Mouse (Mus musculus): Measurements from ENCODE around the gene Esrrb. TPM values are rescaled to one million over a fixed set of nuclear protein-coding genes. Genes with fewer than 3 reads are reported as not detected.
A peak's percentile ranks its signal among the peaks of the same experiment; 100 is the strongest.

Gene Esrrb
- polyA plus RNA-seq, 1 experiment from 2014 or later = 0.21 TPM

DNA sequence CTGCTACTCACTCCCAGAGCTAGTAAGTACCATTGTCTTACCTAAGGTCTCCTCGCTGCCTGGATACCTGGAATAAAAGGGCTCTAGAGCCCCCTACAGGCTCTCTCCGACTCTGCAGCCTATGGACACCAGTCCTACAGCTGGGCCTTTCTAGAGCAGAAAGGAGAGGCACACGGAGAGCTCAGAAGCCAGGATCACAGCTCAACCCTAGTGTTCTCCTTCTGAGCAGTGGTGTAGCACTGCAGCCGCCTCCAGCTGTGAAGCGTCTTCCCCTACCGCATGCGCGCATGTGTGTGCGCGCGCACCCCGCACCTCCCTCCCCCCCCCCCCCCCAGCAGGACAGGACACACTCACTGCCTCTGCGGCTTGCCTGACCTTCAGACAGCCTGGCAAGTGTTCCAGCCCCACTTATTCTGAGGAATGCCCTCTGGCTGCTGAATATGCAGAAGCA, 72.5 kb downstream of the Esrrb start:
- H3K4me2 ChIP-seq (ENCODE audit: low read depth, low read length) = peak overlapping the region; percentile 40; the same call in 1 of the 2 replicates
- H3K36me3 ChIP-seq (ENCODE audit: control insufficient read depth, insufficient read depth, low read length) = no peaks in the 10 kb centered on the region
- H3K27ac ChIP-seq (ENCODE audit: low read length) = no peak overlapping the region
- H3K4me3 ChIP-seq (ENCODE audit: low read length) = no peak overlapping the region
- H3K9me3 ChIP-seq (ENCODE audit: control insufficient read depth, low read length) = no peaks in the 10 kb centered on the region
- no peaks in the 10 kb centered on the region for H3K4me1 ChIP-seq (replicated peaks; ENCODE audit: control insufficient read depth, insufficient read depth, low read length)
- no peaks in the 10 kb centered on the region for H3K27me3 ChIP-seq (ENCODE audit: control insufficient read depth, insufficient read depth, low read depth, low read length)
- no peak overlapping the region for H3K9ac ChIP-seq (ENCODE audit: low read length)
- ATAC-seq (ENCODE audit: low read depth) = peak; percentile 52; the same call in 1 of the 2 replicates
- WGBS = 2% methylated on average over 6 of the region's 13 CpGs

DNA sequence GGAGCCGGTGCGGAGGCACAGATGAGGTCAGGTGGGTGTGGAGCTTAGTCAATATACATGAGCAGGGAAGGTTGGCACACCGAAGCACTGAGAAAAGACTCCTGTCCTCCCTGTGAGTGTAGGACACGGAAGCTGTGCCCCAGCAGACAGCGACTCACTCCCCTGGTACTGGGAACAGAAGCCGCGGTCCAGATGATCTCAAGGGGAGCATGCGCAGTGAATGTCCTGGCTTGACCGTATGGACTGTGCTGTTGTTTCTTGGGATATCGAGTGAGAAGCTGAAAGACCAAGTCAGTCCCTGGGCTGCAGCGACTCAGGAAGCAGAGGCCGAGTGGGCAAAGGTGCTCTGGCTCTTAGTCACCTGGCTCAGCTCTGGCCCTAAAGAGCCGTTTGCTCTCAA, 74.7 kb downstream of the Esrrb start:
- Histone ChIP-seq H3K9ac (ENCODE audit: low read length) (no peak overlapping the region), H3K9me3 (ENCODE audit: control insufficient read depth, low read length) (no peaks in the 10 kb centered on the region), H3K36me3 (ENCODE audit: control insufficient read depth, insufficient read depth, low read length) (no peaks in the 10 kb centered on the region), H3K4me3 (ENCODE audit: low read length) (no peak overlapping the region), H3K27ac (ENCODE audit: low read length) (no peak overlapping the region), H3K4me1 (replicated peaks; ENCODE audit: control insufficient read depth, insufficient read depth, low read length) (no peaks in the 10 kb centered on the region), H3K27me3 (ENCODE audit: control insufficient read depth, insufficient read depth, low read depth, low read length) (no peaks in the 10 kb centered on the region), H3K4me2 (ENCODE audit: low read depth, low read length) (no peak overlapping the region)
- 80% methylated on average over 13 of the region's 13 CpGs for whole genome bisulfite sequencing
- no peak for ATAC-seq (ENCODE audit: low read depth)

GRCm38 (mm10) chr12:86450848-86451247, 89.9 kb downstream of the Esrrb start:
- Histone ChIP-seq H3K9me3 (ENCODE audit: control insufficient read depth, low read length) (no peaks in the 10 kb centered on the region), H3K9ac (ENCODE audit: low read length) (no peak overlapping the region), H3K27me3 (ENCODE audit: control insufficient read depth, insufficient read depth, low read depth, low read length) (no peaks in the 10 kb centered on the region), H3K4me3 (ENCODE audit: low read length) (no peak overlapping the region), H3K36me3 (ENCODE audit: control insufficient read depth, insufficient read depth, low read length) (no peaks in the 10 kb centered on the region), H3K27ac (ENCODE audit: low read length) (no peak overlapping the region), H3K4me2 (ENCODE audit: low read depth, low read length) (no peak overlapping the region), H3K4me1 (replicated peaks; ENCODE audit: control insufficient read depth, insufficient read depth, low read length) (no peaks in the 10 kb centered on the region)
- 79% methylated on average over 5 of the region's 5 CpGs for WGBS
- no peak for ATAC-seq (ENCODE audit: low read depth)

GRCm38 (mm10) chr12:86455009-86455408, 94.1 kb downstream of the Esrrb start:
- no peak for ATAC-seq (ENCODE audit: low read depth)
- no peaks in the 10 kb centered on the region for H3K27me3 ChIP-seq (ENCODE audit: control insufficient read depth, insufficient read depth, low read depth, low read length)
- 70% methylated on average over 1 of the region's 1 CpGs for WGBS
- H3K4me1 ChIP-seq (replicated peaks; ENCODE audit: control insufficient read depth, insufficient read depth, low read length) = no peaks in the 10 kb centered on the region
- no peak overlapping the region for H3K4me3 ChIP-seq (ENCODE audit: low read length)
- no peak overlapping the region for H3K9ac ChIP-seq (ENCODE audit: low read length)
- no peak overlapping the region for H3K4me2 ChIP-seq (ENCODE audit: low read depth, low read length)
- H3K36me3 ChIP-seq (ENCODE audit: control insufficient read depth, insufficient read depth, low read length) = no peaks in the 10 kb centered on the region
- no peak overlapping the region for H3K27ac ChIP-seq (ENCODE audit: low read length)
- no peaks in the 10 kb centered on the region for H3K9me3 ChIP-seq (ENCODE audit: control insufficient read depth, low read length)

- Histone ChIP-seq H3K4me2 (ENCODE audit: low read depth, low read length) (no peak overlapping the region), H3K4me1 (replicated peaks; ENCODE audit: control insufficient read depth, insufficient read depth, low read length) (no peaks in the 10 kb centered on the region), H3K27me3 (ENCODE audit: control insufficient read depth, insufficient read depth, low read depth, low read length) (no peaks in the 10 kb centered on the region), H3K9me3 (ENCODE audit: control insufficient read depth, low read length) (no peaks in the 10 kb centered on the region), H3K27ac (ENCODE audit: low read length) (no peak overlapping the region), H3K4me3 (ENCODE audit: low read length) (no peak overlapping the region), H3K9ac (ENCODE audit: low read length) (no peak overlapping the region), H3K36me3 (ENCODE audit: control insufficient read depth, insufficient read depth, low read length) (no peaks in the 10 kb centered on the region)
- 82% methylated on average over 9 of the region's 9 CpGs for WGBS
- ATAC-seq (ENCODE audit: low read depth) = no peak
Observed at GRCm38 (mm10) chr12:86462742-86463470, 102.0 kb downstream of the Esrrb start.

DNA sequence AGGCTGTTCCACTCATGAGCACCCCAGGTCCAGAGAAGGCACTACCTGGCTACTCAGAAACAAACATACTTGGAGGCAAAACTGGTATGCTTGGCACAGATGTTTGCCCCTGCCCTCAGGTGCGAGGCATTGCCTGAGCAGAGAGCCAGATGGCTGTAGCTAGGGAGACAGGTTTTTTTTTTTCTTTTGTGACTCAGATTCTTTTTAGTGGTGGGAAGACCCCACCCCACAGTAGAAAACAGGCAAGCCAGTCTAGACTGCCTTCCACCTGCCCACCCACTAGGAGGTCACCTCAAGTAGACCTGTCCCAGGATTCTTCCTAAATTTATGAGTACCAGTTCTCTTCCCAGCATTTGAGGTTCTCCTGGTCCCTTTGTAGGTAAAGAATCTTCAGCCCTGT, 103.5 kb downstream of the Esrrb start:
- ATAC-seq (ENCODE audit: low read depth) = no peak
- H3K4me1 ChIP-seq (replicated peaks; ENCODE audit: control insufficient read depth, insufficient read depth, low read length) = no peaks in the 10 kb centered on the region
- no peak overlapping the region for H3K4me3 ChIP-seq (ENCODE audit: low read length)
- H3K9ac ChIP-seq (ENCODE audit: low read length) = no peak overlapping the region
- 85% methylated on average over 1 of the region's 1 CpGs for WGBS
- H3K9me3 ChIP-seq (ENCODE audit: control insufficient read depth, low read length) = no peaks in the 10 kb centered on the region
- H3K36me3 ChIP-seq (ENCODE audit: control insufficient read depth, insufficient read depth, low read length) = no peaks in the 10 kb centered on the region
- H3K27ac ChIP-seq (ENCODE audit: low read length) = no peak overlapping the region
- H3K27me3 ChIP-seq (ENCODE audit: control insufficient read depth, insufficient read depth, low read depth, low read length) = no peaks in the 10 kb centered on the region
- no peak overlapping the region for H3K4me2 ChIP-seq (ENCODE audit: low read depth, low read length)

DNA sequence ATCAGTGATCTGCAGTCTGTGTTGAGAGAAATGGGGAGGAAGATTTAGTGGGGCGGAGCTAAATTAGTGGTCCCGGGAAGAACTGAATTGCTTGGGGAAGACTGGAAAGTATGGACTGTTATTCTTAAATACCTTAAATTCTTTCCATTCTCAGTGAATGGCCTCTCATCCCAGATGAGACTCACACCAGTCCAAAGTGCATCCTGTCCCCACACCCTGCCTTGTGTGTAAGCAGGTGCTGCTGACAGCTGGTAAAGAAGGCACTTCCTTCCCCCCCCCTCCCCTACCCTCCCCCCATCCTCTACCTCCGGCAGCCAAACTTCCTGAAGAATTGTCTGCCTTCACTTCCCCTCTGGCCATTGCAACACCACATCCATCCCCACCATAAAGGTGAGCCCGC, 105.3 kb downstream of the Esrrb start:
- no peaks in the 10 kb centered on the region for H3K4me1 ChIP-seq (replicated peaks; ENCODE audit: control insufficient read depth, insufficient read depth, low read length)
- 53% methylated on average over 4 of the region's 4 CpGs for WGBS
- ATAC-seq (ENCODE audit: low read depth) = no peak
- no peaks in the 10 kb centered on the region for H3K9me3 ChIP-seq (ENCODE audit: control insufficient read depth, low read length)
- no peak overlapping the region for H3K27ac ChIP-seq (ENCODE audit: low read length)
- H3K27me3 ChIP-seq (ENCODE audit: control insufficient read depth, insufficient read depth, low read depth, low read length) = 0 out of 2 replicates have a peak, but pooled peaks cover 3% of the 10 kb centered on the region
- H3K4me3 ChIP-seq (ENCODE audit: low read length) = no peak overlapping the region
- H3K9ac ChIP-seq (ENCODE audit: low read length) = no peak overlapping the region
- H3K4me2 ChIP-seq (ENCODE audit: low read depth, low read length) = no peak overlapping the region
- H3K36me3 ChIP-seq (ENCODE audit: control insufficient read depth, insufficient read depth, low read length) = no peaks in the 10 kb centered on the region

DNA sequence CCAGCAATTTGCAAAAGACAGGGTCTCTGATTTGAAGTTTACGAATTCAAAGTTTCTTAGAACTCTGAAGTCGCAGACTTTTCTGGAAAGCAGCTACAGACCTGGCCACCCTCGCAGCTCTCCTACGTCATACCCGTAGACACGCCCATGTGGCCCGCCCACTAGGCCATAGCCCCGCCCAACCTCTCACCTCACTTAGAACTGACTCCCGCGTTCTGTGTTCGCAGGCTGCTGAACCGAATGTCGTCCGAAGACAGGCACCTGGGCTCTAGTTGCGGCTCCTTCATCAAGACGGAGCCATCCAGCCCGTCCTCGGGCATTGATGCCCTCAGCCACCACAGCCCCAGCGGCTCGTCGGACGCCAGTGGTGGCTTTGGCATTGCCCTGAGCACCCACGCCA, 109.0 kb downstream of the Esrrb start:
- Histone ChIP-seq H3K4me1 (replicated peaks; ENCODE audit: control insufficient read depth, insufficient read depth, low read length) (peaks cover 4% of the 10 kb centered on the region), H3K9ac (ENCODE audit: low read length) (no peak overlapping the region), H3K27ac (ENCODE audit: low read length) (no peak overlapping the region), H3K36me3 (ENCODE audit: control insufficient read depth, insufficient read depth, low read length) (no peaks in the 10 kb centered on the region), H3K9me3 (ENCODE audit: control insufficient read depth, low read length) (no peaks in the 10 kb centered on the region), H3K4me2 (ENCODE audit: low read depth, low read length) (no peak overlapping the region), H3K27me3 (ENCODE audit: control insufficient read depth, insufficient read depth, low read depth, low read length) (0 out of 2 replicates have a peak, but pooled peaks cover 3% of the 10 kb centered on the region), H3K4me3 (ENCODE audit: low read length) (no peak overlapping the region)
- ATAC-seq (ENCODE audit: low read depth) = no peak
- 40% methylated on average over 23 of the region's 23 CpGs for WGBS

DNA sequence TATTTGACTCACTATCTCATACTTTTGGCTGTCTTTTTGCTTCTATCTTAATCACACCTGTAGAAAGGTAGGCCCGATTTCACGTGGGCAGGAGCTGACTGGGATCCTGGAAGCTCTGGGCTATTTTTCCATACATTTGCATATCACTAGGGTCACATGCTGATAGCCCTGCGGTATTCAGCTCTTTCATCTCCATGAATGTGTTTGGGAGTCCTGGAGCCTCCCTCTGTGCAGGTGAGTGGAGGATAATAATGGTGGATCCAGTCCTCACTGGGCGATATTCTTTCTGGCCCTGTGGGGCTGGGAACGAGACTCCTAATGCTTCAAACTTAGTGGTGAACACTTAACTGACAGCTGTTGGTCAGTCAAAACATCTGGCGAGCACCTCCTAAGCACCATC, 110.0 kb downstream of the Esrrb start:
- 0 out of 2 replicates have a peak, but pooled peaks cover 3% of the 10 kb centered on the region for H3K27me3 ChIP-seq (ENCODE audit: control insufficient read depth, insufficient read depth, low read depth, low read length)
- peaks cover 4% of the 10 kb centered on the region for H3K4me1 ChIP-seq (replicated peaks; ENCODE audit: control insufficient read depth, insufficient read depth, low read length)
- no peak overlapping the region for H3K4me3 ChIP-seq (ENCODE audit: low read length)
- no peaks in the 10 kb centered on the region for H3K36me3 ChIP-seq (ENCODE audit: control insufficient read depth, insufficient read depth, low read length)
- H3K4me2 ChIP-seq (ENCODE audit: low read depth, low read length) = no peak overlapping the region
- 59% methylated on average over 6 of the region's 6 CpGs for WGBS
- no peak overlapping the region for H3K27ac ChIP-seq (ENCODE audit: low read length)
- H3K9me3 ChIP-seq (ENCODE audit: control insufficient read depth, low read length) = no peaks in the 10 kb centered on the region
- no peak overlapping the region for H3K9ac ChIP-seq (ENCODE audit: low read length)
- ATAC-seq (ENCODE audit: low read depth) = no peak
